Mouse (Mus musculus): ENCODE measurements around the gene Pitpnm1.

Gene Pitpnm1

DNA sequence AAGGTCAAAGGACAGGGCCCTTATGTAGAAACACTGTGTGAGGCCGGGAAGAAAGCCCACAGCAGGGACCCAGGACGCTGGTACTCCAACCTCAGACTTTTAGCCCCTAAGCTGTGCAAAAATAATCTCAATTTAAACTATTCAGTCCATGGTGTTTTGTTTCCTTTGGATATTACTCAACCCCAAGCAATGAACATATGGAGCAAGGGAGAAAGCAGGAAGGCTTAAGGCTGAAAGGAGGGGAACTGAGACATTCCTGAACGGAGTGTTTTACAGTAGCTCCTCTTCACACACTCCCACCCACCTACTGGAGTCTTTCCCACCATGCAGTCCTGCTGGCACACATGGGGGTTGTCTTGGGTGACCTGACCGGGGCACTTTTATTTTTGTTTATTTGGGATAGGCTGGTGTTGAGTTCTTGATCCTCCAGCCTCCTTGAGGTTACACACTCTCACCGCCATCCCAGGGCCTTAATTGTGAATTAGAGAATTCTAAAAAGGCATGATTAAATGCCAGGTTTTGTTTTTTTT is 5.0 kb upstream of the Pitpnm1 start:
- DNase-seq (ENCODE audit: low spot score in 2 of 2): no peak

DNA sequence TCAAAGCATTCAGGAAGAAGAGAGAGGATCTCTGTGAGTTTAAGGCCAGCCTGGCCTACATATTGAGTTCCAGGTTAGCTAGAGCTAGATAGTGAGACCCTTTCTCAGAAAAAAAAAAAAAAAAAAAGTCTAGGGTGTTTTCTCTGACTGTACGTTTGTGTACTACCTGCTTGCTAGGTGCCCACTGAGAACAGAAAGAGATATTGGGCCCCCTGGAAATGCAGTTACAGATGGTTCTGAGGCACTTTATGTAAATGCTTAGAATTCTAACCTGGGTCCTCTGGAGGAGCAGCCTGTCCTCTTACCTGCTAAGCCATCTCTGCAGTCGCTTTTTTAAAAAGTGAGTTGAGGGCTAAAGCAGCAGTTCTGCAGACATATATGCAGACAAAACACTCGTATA is 4.0 kb upstream of the Pitpnm1 start:
- no peak for DNase-seq (ENCODE audit: low spot score in 2 of 2)

GRCm38 (mm10) chr19:4096642-4097440 is 3.0 kb upstream of the Pitpnm1 start, which contains the start of gene Cdk2ap2:
TSS of gene Cdk2ap2 (plus strand) at chr19:4097182.
- peak; percentile 99 to 100 for DNase-seq (ENCODE audit: low spot score in 2 of 2)

DNA sequence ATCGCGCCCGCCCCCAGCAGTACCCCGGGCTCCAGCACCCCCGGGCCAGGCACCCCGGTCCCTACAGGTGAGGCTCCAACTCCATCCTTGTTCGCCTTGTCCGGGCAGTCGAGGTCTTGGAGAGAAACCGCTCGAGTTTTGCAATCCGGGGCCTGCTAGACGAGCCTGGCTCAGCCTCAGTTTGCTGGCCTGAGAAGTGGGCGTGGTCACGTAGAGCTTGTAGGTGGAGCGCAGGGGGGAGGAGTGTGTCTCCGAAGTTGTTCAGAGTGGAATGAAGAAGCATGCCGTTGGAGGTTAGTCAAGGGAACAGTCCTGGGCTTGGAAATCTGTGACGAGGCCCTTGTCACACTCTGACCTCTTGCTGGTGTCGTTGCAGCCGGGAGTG is 2.4 kb upstream of the Pitpnm1 start:
- peak; percentile 61 to 67 for DNase-seq (ENCODE audit: low spot score in 2 of 2)

DNA sequence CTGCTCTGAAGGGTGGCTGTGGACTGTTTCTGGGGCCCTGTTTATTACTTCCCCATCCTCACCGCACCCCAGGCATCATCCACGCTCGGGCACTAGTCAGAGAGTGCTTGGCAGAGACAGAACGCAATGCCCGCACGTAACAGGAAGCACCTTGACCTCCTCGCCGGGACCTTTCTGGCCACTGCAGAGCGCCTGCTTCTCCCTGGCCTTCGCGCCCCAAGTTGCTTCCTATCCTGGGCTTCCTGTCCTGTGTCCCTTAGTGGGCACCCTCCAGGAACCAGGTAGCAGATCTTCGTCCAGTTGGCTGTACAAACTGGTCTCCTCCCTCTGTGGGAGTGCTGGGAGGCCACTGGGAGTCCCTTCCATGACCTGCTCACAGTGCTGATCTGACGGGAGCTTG is 1.4 kb upstream of the Pitpnm1 start:
- no peak for DNase-seq (ENCODE audit: low spot score in 2 of 2)

DNA sequence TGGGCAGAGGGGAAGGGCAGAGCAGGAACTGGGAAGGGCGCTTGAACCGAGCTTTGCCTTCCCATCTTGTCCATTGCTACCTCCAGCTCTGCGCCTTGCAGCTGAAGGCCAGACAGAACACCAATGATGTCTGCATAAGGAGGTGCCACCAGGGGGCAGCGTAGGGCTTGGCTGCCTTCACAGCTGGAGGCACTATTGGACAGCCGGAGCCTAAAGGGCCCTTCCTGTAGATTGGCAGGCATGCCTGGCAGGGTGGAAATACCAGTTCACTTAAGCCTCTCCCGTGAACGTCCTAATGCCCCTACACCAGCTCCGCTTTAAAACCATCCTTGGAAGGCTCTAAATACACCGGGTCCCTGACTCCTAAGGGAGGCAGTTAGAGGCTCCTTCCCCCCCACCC is 742 bp upstream of the Pitpnm1 start:
- peak; percentile 80 to 87 for DNase-seq (ENCODE audit: low spot score in 2 of 2)

GRCm38 (mm10) chr19:4100718-4101261 is 992 bp downstream of the Pitpnm1 start:
- DNase-seq (ENCODE audit: low spot score in 2 of 2): peak; percentile 66 to 68

GRCm38 (mm10) chr19:4101466-4101865 is 1.7 kb downstream of the Pitpnm1 start:
- DNase-seq (ENCODE audit: low spot score in 2 of 2): no peak

- no peak for DNase-seq (ENCODE audit: low spot score in 2 of 2)
These were observed 2.3 kb downstream of the Pitpnm1 start for GRCm38 (mm10) chr19:4102049-4102448.

GRCm38 (mm10) chr19:4102626-4103025 is 2.8 kb downstream of the Pitpnm1 start:
- no peak for DNase-seq (ENCODE audit: low spot score in 2 of 2)

DNA sequence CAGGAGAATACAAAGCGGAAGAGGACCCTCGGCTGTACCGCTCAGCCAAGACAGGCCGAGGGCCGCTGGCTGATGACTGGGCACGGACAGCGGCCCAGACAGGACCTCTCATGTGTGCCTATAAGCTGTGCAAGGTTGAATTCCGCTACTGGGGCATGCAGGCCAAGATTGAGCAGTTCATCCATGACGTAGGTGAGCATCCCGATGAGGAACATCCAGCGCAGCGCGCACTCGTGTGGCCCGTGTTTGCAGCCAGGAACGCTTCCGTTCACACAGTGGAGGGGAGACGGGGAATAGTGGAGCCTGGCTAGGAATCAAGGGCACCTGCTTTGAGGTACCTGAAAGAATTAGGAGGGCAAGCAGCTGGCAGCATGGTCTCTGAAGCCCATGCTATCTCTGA is 3.5 kb downstream of the Pitpnm1 start:
- no peak for DNase-seq (ENCODE audit: low spot score in 2 of 2)

DNA sequence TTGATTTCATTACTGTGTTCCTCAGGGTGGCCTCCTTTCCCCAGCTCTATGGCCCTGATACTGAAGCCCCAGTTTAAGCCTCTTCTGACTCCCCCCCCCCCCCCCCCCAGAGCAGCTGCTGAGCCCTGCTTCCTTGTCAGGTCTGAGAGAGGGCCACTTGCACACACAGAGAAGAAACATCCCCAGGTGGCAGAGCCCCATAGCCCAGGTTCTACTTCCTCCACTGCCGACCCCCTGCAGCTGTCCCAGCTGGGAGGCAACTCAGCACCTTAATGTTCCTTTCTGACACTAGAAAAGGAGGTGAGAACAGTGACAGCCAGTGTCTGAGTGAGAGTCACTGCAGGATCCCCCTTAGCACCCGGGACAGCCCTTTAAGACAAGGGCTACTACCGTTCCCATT is 4.0 kb downstream of the Pitpnm1 start:
- no peak for DNase-seq (ENCODE audit: low spot score in 2 of 2)

- no peak for DNase-seq (ENCODE audit: low spot score in 2 of 2)
These were observed 4.9 kb downstream of the Pitpnm1 start for GRCm38 (mm10) chr19:4104675-4105194.

GRCm38 (mm10) chr19:4106654-4107053 is 6.9 kb downstream of the Pitpnm1 start:
- no peak for DNase-seq (ENCODE audit: low spot score in 2 of 2)

DNA sequence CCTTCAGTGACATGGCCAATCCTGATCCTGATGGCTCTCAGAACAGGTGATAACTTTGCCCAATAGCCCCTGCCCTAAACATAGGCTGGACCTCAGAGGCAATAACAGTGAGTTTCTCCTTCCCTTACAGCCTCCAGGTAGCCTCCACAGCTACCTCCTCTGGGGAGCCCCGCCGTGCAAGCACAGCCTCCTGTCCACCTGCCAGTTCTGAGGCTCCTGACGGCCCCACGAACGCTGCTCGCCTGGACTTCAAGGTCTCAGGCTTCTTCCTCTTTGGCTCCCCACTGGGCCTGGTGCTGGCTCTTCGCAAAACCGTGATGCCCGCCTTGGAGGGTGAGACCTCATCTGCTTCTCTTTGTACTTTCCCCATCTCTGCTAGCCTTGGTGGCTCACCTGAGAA is 8.7 kb downstream of the Pitpnm1 start:
- DNase-seq (ENCODE audit: low spot score in 2 of 2): no peak

GRCm38 (mm10) chr19:4112063-4112960 is 12.5 kb downstream of the Pitpnm1 start:
- DNase-seq (ENCODE audit: low spot score in 2 of 2): no peak

GRCm38 (mm10) chr19:4113186-4113805 is 13.5 kb downstream of the Pitpnm1 start:
- DNase-seq (ENCODE audit: low spot score in 2 of 2): peak; percentile 61

DNA sequence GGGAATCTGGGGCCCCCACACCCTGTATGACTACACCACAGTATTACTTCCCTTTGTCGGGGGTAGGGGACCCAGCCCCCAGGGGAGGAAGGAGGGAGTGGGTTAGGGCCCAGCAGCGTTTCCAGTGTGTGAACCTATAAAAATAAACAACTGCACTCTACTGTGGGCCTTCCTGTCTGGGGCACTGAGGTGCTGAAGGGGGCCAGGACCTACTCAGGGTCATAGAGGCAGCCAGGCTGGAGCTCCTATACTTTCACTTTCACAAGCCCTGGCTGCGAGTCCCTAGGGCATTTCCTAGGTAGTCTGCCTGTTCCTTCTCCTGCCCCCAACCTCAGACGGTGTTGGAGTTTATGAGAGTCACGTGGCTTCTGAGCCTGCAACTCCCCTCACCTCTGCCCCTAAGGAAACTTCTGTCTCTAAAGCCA is 14.0 kb downstream of the Pitpnm1 start:
- DNase-seq (ENCODE audit: low spot score in 2 of 2): no peak

DNA sequence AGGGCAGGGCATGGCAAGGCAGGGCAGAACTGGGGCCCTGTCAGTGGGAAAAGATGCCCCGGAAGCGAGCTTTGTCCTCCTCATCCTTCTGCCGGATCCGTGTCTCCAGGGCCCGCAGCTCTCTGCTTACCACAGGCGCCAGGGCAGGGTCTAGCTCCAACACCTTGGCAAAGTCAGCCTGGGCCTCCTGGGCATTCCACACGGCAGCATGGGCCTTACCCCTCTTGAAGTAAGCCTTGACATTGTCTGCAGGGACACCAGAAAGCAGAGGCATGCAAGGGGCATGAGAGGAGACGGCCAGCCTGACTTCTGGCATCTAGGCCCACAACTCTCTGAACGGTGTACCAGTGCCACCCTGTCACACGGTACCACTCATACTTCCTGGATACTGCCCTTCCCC is 14.8 kb downstream of the Pitpnm1 start:
- DNase-seq (ENCODE audit: low spot score in 2 of 2): no peak

GRCm38 (mm10) chr19:4115144-4115543 is 15.3 kb downstream of the Pitpnm1 start:
- no peak for DNase-seq (ENCODE audit: low spot score in 2 of 2)

DNA sequence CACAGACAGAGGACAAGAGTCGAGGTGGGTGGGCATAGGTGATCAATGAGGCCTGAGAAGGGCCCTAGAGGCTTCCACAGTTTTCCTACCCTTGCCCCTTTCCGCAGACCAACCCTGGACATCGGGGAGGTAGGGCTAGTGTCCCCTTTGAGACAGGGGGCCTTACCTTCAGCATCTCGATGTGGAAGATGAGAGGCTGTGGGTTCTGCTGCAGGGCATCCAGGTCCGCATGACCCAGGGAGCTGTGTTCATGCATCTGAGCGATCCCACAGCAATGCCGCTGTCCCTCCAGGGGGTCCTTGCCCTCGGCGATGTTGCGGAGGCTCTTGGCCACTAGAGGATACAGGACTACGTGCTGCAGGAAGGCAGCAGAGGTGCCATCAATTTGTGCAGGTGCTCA is 16.0 kb downstream of the Pitpnm1 start:
- no peak for DNase-seq (ENCODE audit: low spot score in 2 of 2)

DNA sequence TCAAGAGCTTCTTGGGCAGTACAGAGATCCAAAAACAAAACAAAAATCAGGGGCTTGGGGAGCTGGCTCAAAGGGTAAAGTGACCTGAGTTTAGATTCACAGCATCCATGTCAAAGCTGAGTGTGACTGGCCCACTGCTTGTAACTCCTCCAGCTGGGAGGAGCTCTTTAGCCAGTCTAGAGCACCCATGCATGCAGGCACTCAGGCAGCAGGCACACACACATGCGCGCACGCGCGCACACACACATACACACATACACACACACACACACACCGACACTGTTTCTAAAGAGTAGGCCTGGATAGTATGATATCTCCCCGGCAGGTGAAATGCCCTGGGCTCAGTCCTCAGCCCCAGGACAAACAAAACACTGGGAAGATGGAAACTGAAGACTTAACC is 17.2 kb downstream of the Pitpnm1 start:
- no peak for DNase-seq (ENCODE audit: low spot score in 2 of 2)
